Mouse (Mus musculus) cerebellum, adult (tissue): ENCODE results near the gene Alox12b.

Experiments
- ATAC-seq: cut with Nextera tagmentation; 2 replicates; pipeline ENCODE4 v1.9.2; 2017; ENCODE audit warnings: mild to moderate bottlenecking, moderate library complexity, mixed read lengths; ENCODE audit not compliant: insufficient number of reproducible peaks, low FRiP score, low TSS enrichment

The Alox12b gene

GRCm38 (mm10) chr11:69123056-69123692, 33.6 kb upstream of the Alox12b start:
- ATAC-seq: no peak

- no peak for ATAC-seq
These were observed 32.9 kb upstream of the Alox12b start for GRCm38 (mm10) chr11:69123693-69124497.

DNA sequence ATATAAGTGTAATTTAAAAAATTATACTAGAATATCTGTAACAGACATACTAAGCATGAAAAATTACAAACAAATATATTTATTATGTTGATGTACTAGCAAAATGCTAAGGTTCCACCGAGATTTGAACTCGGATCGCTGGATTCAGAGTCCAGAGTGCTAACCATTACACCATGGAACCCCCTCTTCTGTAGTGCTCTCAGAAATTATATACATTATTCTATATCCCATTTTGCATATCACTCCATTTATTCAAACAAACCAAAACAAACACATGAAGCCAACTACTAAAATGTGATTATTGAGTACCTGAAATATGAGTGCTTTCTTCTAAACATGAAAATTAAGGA, 32.3 kb upstream of the Alox12b start:
- ATAC-seq: no peak

DNA sequence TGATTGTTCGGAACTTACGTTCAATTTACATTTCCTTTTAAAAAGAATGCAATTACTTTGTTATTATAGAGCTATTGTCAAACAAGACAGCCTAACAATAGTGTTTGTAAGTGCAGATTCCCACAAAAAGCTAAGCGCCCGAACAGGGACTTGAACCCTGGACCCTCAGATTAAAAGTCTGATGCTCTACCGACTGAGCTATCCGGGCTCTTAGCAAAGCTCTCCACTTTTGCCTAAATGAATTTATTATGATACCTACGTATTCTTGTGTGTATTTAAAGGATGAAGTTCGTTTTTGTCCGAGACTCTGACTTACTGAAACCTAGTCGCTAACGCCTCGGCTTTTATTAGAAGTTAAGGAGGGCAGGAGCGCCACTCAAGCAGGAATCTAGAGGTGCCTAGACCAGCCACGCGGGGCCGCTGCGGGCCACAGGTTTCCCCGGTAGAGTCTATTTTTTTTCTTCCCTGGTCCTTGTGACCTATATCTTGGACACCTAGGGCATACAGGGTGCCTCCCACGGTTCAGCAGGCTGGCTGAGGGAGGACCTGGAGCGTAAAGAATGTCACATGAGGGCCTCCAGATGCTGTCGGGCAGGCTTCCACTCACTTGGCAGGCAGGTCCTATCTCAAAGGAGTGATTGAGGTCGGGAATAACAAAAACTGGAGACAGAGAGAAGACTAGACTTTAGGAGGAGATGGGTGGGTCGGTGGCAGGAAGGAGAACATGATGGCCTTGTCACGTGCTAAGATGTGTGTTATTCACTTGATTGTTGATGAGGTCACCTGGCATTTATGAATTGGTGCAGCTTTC, 31.5 kb upstream of the Alox12b start:
- ATAC-seq: peak; percentile 43

DNA sequence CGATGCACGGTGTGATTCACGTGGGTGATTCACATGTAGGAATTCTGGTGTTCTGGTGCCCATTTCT, 31.1 kb upstream of the Alox12b start, which contains the start of gene Aloxe3:
Aloxe3 (plus strand) TSS at position 45 of the 67 bp plus-strand sequence.
- ATAC-seq: no peak

DNA sequence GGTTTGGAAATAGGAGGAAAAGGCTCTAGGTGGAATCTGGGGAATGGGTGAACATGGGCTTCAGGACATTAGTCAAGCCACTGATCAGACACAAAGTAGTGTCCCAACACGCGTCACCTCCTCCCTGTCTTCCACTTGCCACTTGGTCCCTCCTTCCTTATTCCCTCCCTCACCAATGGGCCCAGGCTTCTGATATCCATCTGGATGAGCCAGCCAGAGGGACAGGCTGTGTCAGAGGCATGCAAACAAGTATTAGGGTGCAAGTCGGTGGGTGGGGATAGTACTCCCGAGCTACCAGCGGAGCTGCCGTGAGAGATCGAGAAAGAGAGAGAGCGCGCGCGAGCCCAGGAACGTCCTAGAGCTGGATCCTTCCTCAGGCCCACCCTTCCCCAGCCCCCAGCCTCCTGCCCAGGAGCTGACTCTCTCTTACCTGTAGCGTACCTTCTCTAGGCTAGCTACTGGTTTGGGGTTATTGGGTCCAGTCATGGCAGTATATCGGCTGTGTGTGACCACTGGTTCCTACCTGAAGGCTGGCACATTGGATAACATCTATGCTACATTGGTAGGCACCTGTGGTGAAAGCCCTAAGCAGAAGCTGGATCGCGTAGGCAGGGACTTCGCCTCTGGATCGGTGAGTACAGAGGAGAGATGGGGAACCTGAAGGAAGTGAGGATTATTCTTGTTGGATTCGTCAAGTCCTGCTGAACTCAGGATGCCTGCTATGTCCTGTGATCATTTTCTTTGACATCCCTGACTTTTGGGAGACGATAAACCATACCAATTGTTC, 30.7 kb upstream of the Alox12b start:
- 0 out of 2 replicates have a peak, but pooled peaks have one; percentile 21 for ATAC-seq

DNA sequence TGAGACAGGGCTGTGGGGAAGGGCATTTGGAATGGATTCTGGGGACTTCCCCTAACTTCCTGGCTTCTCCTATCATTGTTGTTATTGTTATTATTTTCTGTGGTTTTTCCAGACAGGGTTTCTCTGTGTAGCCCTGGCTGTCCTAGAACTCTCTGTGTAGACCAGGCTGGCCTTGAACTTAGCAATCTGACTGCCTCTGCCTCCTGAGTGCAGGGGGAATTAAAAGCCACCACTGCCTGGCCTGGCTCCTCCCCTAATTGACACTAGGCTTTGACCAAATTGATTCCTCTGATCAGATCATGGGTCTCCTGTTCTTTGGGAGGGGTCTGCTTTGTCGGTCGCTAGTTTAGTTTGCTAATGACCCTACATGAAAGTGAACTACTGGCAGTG, 30.1 kb upstream of the Alox12b start:
- no peak for ATAC-seq

DNA sequence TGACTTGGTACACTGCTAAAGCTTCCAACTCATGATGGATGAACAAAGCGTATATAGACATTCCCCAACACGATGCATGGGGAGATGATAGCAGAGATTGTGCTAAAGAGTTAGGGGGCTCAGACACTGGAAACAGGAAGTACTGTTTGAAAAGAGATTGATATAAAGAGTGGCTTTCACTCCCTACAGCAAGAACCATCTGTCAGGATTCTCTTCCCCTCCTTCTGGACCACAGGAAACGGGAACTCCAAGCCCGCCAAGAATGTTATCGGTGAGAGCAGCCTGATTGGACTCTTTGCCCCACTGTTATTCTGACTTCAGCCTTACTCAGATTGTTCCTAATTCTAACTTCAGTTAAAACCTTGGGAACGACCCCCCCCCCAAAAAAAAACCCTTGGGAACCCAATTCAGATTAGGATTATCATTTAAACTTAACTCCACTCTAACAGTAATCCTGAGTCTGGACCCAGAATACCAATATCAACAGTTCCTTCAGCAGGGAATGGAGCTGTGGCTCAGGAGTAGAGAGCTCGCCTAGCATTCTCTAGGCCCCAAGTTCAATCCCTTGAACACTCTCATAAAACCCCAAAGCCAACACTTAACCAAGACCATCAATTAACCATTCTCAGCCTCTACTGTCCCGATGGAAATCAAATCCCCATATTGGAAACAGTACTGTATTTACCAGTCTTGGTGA, 28.2 kb upstream of the Alox12b start:
- ATAC-seq: no peak

- no peak for ATAC-seq
These were observed 23.2 kb upstream of the Alox12b start for GRCm38 (mm10) chr11:69133566-69133922.

- peak; percentile 65; the same call in 1 of the 2 replicates for ATAC-seq
These were observed 22.7 kb upstream of the Alox12b start for GRCm38 (mm10) chr11:69133923-69134621.

GRCm38 (mm10) chr11:69134622-69134968, 22.2 kb upstream of the Alox12b start:
- ATAC-seq: no peak

DNA sequence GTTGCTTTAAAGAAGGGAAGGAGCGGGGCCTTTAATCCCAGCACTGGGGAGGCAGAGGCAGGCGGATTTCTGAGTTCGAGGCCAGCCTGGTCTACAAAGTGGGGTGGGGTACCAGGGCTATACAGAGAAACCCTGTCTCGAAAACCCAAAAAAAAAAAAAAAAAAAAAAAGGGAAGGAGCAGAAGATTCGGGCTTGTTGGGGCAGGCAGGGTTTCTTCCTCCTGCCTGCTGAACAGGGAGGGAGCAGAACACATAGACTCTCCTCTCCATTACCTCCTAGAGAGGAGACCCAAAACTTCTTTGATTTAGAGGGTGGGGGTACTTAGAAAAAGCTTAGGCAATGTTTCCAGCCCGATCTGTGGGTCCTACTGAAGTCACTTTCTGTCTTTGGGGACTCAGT, 21.4 kb upstream of the Alox12b start:
- no peak for ATAC-seq

DNA sequence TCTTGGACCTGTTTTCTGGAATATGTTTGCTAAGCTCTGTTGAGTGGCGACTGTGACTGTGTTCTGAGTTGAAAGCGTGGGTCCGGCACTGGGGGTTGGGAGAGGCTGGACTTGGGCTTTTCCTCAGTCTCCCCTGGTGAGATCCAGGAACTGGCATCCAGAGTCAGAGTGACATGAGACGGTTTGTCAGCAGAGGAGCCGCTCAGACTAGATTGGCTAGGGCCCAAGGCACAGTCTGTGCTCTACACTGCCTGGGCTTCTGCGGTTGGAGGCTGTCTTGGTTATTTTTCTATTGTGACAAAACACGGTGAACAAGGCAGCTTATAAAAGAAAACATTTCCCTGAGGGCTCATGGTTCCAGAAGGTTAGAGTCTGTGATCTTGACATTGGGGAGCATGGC, 9.2 kb upstream of the Alox12b start:
- ATAC-seq: no peak

DNA sequence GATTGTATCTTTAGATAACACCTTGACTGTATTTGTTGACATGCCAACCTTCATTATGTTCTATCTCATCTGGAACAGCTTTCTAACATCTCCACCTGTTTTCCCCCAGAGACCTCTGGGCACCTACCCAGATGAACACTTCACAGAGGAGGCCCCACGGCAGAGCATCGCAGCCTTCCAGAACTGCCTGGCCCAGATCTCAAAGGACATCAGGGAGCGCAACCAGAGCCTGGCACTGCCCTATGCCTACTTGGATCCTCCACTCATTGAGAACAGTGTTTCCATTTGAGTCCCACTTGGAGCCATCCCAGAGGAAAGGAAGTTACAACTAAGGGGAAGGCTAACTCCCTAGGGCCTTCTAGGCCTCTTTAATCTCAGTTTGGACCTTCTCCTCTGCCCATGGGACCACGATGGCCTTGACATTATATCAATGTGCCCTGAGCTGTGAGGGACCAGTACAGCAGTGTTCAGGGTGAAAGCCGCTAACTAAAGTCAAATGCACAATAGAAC, 8.3 kb upstream of the Alox12b start:
- no peak for ATAC-seq

- no peak for ATAC-seq
These were observed 7.1 kb upstream of the Alox12b start for GRCm38 (mm10) chr11:69149728-69150127.

- peak; percentile 20; the same call in 1 of the 2 replicates for ATAC-seq
These were observed 6.3 kb upstream of the Alox12b start for GRCm38 (mm10) chr11:69150444-69150843.

DNA sequence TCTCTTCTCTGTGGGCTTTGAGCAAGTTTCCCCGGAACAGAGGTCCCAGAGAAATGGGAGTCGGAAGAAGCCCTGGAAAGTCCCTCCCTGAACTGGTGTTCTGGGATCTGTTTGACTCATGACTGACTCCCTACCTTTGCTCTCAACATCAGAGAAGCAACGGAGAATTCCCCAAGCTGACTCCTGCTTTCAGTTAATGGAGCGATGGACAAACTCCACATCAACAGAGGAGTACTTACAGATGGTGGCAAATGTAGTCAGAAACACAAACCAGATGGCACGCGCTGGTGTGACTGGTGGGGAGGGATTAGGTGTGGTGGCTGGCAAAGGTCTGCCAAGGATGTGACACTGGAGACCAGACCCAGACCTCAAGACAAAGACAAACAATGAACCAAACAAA, 5.8 kb upstream of the Alox12b start:
- ATAC-seq: no peak

- no peak for ATAC-seq
These were observed 3.0 kb upstream of the Alox12b start for GRCm38 (mm10) chr11:69153831-69154230.

DNA sequence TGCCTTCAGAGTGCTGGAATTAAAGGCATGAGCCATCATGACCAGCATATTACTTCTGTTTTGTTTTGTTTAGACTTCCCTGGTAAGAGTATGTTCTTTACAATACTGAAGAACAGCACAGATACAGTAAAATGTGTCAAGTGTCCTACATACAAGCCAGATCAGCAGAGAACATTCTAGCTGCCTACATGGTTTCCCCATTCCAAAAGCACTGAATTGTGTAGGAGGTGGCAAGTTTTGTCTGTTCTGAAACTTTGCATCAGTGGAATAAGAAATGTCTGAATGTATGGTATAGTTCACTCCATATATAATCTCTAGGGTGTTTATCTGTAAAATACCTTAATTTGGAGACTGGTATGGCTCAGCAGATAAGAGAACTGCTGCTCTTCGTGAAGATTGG, 1.4 kb upstream of the Alox12b start:
- no peak for ATAC-seq

DNA sequence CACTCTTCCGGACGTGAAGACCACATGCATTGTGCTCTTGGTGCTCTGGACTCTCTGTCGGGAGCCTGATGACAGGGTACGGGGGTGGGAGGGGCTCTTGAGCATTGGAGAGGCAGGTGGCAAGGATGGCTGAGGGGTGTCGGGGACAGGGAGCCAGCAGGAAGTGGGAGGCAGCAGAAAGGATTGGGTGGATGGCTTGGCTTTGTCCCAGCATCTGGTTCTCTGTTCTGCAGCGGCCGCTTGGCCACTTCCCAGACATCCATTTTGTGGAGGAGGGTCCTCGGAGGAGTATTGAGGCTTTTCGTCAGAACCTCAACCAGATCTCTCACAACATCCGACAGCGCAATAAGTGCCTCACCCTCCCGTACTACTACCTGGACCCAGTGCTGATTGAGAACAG, 12.5 kb downstream of the Alox12b start:
- no peak for ATAC-seq
